Mouse (Mus musculus) C2C12 (cell line): ENCODE measurements around the gene Pramel1. TPM values are rescaled to one million over a fixed set of nuclear protein-coding genes. Genes with fewer than 3 reads are reported as not detected.
"Not testable (repeated sequence)": the region's sequence is repeated elsewhere in the genome, so short reads cannot be mapped to it uniquely, and the experiment has no call there.

Experiments
- H3K27me3 ChIP-seq: one replicate; pipeline ENCODE4 v1.6.1; 2011; ENCODE audit not compliant: control insufficient read depth, insufficient read depth, insufficient read length
- H3K36me3 ChIP-seq: one replicate; pipeline ENCODE4 v1.6.1; 2011; ENCODE audit not compliant: control insufficient read depth, insufficient read depth
- H3K4me3 ChIP-seq: one replicate; pipeline ENCODE4 v1.5.1; 2011; ENCODE audit warnings: mild to moderate bottlenecking, control low read depth; ENCODE audit not compliant: poor library complexity, insufficient read depth, severe bottlenecking
- H3K79me2 ChIP-seq: one replicate; pipeline ENCODE4 v1.6.1; 2011; ENCODE audit not compliant: control insufficient read depth, insufficient read depth
- H3K79me3 ChIP-seq: one replicate; pipeline ENCODE4 v1.6.1; 2011; ENCODE audit warnings: low read depth, control low read depth
- H3ac ChIP-seq: one replicate; pipeline ENCODE3; 2011; ENCODE audit warnings: low read depth; ENCODE audit not compliant: control insufficient read depth, insufficient read length
- CEBPB ChIP-seq: IDR thresholded peaks from one replicate; pipeline ENCODE4 v1.6.1; 2011; ENCODE audit warnings: low read depth, mild to moderate bottlenecking, control low read depth, moderate library complexity
- MAX ChIP-seq: IDR thresholded peaks from one replicate; pipeline ENCODE4 v1.6.1; 2011; ENCODE audit warnings: mild to moderate bottlenecking, control low read depth
- MYOD1 ChIP-seq: IDR thresholded peaks from one replicate; pipeline ENCODE4 v1.6.1; 2011; ENCODE audit warnings: low read depth; ENCODE audit not compliant: control insufficient read depth, insufficient read length
- polyA plus RNA-seq: library from polyadenylated mRNA; unstranded; fragments of >200 nt; fragmentation: generic; extraction: Trizol; gene quantifications from one replicate; pipeline ENCODE4 v1.2.1, GENCODE M21; 2012; ENCODE audit warnings: missing spikeins

Pramel1 gene
- polyA plus RNA-seq, 1 experiment, result not detected

DNA sequence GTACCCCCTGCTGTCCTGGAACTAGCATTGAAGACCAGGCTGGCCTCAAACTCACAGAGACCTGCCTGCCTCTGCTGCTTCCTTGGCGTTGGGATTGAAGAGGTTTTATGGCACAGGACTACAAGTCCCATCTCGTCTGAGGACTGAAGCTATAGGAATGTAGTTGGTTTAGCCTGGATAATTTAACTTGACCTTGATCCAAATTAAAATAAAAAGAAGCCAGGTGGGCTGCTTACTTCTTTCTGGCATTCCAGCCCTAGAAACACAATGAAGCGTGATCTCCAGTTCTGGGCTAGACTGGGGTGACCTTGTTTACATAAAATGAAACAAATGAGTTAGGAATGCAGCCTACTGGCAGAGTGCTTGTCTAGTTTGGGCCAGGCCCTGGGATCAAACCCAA lies 19.9 kb downstream of the Pramel1 start:
- peaks cover 24% of the 10 kb centered on the region for H3K79me2 ChIP-seq
- peaks cover 13% of the 10 kb centered on the region for H3K79me3 ChIP-seq
- no peak overlapping the region for H3K4me3 ChIP-seq
- no peaks in the 10 kb centered on the region for H3K27me3 ChIP-seq
- no peak overlapping the region for H3ac ChIP-seq
- H3K36me3 ChIP-seq, result peaks cover 40% of the 10 kb centered on the region
- no peak for TF ChIP-seq MAX
- TF ChIP-seq MYOD1, result no peak
- TF ChIP-seq CEBPB, result no peak

- not testable (repeated sequence) for H3K4me3 ChIP-seq, H3K79me2 ChIP-seq, H3ac ChIP-seq, H3K36me3 ChIP-seq, H3K27me3 ChIP-seq, H3K79me3 ChIP-seq
These were observed 32.5 kb downstream of the Pramel1 start for GRCm38 (mm10) chr4:143426770-143427169.

Other genes with a start within 250 kb of the Pramel1 start
- gene Prdm2, start 181.4 kb upstream of the Pramel1 start, polyA plus RNA-seq, result 9.2 TPM
- 133 TPM for gene Pdpn, start 94.9 kb upstream of the Pramel1 start, polyA plus RNA-seq
- gene Lrrc38, start 44.7 kb upstream of the Pramel1 start, polyA plus RNA-seq, result not detected
- gene Pramef8, start 18.0 kb downstream of the Pramel1 start, polyA plus RNA-seq, result 9.0 TPM
- gene Oog4, start 55.9 kb downstream of the Pramel1 start, polyA plus RNA-seq, result not detected
- gene Gm13043, start 116.9 kb downstream of the Pramel1 start, polyA plus RNA-seq, result 0.25 TPM
- gene Gm13040, start 141.5 kb downstream of the Pramel1 start, polyA plus RNA-seq, result 0.09 TPM
- gene BC080695, start 157.3 kb downstream of the Pramel1 start, polyA plus RNA-seq, result 0.07 TPM
- not detected for gene Gm13057, start 157.3 kb downstream of the Pramel1 start, polyA plus RNA-seq
- 0.07 TPM for gene Gm13083, start 220.6 kb downstream of the Pramel1 start, polyA plus RNA-seq